Mouse (Mus musculus): ENCODE data around the gene Olfr69.
"Not testable (repeated sequence)": the region's sequence is repeated elsewhere in the genome, so short reads cannot be mapped to it uniquely, and the experiment has no call there.

The Olfr69 gene

DNA sequence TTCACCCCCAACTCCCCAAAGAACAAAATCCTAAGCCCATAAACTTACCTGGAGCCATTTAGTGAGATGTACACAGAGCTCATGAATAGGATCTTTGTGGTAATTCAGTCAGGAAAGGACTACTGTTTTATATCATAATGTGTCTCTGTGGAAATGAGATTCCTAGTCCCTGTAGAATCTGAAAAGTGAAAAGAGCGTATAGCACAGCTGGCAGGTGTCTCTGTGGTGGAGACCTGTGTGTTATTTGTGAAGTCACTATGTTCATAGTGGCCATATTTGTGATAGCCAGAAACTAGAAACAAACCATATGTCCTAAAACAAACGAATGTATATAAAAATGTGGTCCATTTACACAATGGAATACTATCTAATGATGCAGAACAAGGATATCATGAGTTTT lies at the start of gene Olfr69:
Olfr69 (minus strand) TSS at position 101 of the 400 bp plus-strand sequence.
- no peak for DNase-seq (ENCODE audit: low read depth, low spot score)

GRCm38 (mm10) chr7:103815085-103815484 lies 43.7 kb upstream of the Olfr69 start:
- DNase-seq (ENCODE audit: low read depth, low spot score) = not testable (repeated sequence)

- no peak for DNase-seq (ENCODE audit: low read depth, low spot score)
These were observed 42.4 kb upstream of the Olfr69 start, which contains the start of gene Hbb-bt for GRCm38 (mm10) chr7:103813766-103814165. TSS of gene Hbb-bt (minus strand) at chr7:103813996.

GRCm38 (mm10) chr7:103813152-103813551 lies 41.8 kb upstream of the Olfr69 start:
- not testable (repeated sequence) for DNase-seq (ENCODE audit: low read depth, low spot score)

- no peak for DNase-seq (ENCODE audit: low read depth, low spot score)
These were observed 40.8 kb upstream of the Olfr69 start for GRCm38 (mm10) chr7:103812174-103812573.

DNA sequence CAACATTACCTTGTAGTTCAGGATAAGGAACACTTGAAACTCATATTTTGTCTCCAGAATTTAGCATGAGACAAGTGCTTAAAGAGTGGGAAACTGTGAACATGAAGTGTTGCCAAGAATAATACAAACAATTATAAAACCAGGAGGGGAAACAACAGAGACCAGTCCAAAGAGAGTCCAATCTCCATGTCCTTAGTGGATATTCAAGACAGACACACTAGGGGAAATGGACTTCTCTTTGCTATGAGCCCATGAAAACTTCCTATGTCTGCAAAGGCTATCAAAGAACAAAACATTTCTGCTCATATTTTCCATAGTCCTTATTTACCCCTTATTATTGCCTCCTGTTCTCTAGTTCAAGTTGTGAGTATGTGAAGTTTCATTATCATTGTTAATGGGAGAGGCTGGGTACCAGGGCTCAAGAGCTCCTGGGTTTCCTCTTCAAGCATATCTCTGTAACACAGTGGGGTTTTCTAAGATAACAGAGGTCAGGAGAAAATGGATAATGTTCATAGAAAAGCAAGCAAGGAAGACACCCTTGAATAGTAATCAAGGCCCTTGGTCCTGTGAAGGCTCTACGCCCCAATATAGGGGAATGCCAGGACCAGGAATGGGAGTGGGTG lies 39.9 kb upstream of the Olfr69 start:
- no peak for DNase-seq (ENCODE audit: low read depth, low spot score)

- no peak for DNase-seq (ENCODE audit: low read depth, low spot score)
These were observed 39.4 kb upstream of the Olfr69 start for GRCm38 (mm10) chr7:103810746-103811145.

GRCm38 (mm10) chr7:103810296-103810695 lies 38.9 kb upstream of the Olfr69 start:
- no peak for DNase-seq (ENCODE audit: low read depth, low spot score)

DNA sequence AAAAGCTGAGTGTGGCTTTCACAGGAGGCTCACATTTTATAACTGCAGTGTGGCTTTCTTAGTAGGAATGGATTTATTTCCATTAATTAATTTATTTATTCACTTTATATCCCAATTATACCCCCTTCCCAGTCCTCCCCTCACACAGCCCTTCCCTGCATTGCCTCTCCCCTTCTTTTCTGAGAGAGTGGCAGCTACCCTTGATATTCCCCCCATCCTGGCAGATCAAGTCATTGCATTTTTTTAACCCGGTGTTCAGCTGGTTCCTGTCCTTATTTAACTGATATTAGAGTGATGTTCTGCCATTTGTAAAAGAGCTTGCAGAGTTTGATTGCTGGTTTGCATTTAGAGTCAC lies 38.4 kb upstream of the Olfr69 start:
- DNase-seq (ENCODE audit: low read depth, low spot score) = no peak

DNA sequence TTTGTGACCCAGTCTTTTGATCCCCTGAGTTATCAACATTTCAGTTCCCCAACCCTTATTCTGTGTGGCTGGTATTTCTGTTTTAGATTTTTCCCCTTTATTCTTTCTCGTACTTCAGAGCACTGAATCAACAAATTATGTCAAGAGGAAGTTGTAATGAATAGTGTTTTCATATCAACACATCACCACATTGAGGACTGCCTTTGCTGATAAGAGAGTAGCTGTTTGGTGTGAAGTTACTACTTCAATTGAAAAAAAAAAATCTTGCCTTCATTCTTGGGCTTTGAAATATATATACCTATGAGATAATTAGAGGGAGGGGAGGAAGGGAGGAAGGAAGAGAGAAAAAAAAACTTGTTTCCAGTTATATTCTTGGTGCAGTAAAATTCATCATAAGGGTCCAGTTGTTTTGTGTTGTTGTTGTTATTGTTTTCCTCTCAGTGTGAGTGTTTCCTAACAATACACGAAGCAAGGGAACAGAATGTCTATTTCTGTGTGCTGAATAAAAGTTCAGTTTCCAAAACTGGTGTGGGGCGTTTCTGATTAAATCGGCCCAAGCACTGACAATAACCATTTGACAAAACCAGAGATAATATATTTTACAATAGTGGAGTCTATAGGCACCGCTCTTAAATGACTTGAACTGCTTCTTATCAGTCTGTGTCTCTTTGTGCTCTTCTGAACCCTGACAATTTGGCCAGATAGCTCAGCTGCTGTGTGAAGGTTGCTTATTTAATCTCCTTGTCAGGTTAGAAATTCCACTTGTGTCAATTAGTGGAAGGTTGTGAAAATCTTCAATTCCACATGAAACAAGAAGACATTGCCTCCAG lies 37.8 kb upstream of the Olfr69 start:
- no peak for DNase-seq (ENCODE audit: low read depth, low spot score)

GRCm38 (mm10) chr7:103808120-103808519 lies 36.7 kb upstream of the Olfr69 start:
- DNase-seq (ENCODE audit: low read depth, low spot score) = not testable (repeated sequence)

DNA sequence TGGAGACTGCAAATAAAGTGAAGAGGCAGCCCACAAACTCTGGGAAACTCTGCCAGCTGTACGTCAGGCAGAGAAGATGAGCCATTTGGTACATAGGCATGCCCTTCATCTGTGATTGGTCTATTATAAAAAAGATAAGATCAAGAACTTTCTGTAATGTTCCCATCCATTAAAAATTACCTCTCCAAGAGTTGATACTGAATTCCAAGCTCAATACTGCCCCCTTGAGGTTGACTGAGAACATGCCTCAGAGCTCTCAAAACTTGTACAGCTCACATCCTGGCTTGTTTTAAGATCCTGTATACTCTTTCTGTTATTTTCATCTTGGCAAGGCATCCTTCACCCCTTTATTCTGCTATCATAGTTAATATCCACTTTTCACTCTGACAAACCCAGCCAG lies 35.5 kb upstream of the Olfr69 start:
- DNase-seq (ENCODE audit: low read depth, low spot score) = peak; percentile 11

DNA sequence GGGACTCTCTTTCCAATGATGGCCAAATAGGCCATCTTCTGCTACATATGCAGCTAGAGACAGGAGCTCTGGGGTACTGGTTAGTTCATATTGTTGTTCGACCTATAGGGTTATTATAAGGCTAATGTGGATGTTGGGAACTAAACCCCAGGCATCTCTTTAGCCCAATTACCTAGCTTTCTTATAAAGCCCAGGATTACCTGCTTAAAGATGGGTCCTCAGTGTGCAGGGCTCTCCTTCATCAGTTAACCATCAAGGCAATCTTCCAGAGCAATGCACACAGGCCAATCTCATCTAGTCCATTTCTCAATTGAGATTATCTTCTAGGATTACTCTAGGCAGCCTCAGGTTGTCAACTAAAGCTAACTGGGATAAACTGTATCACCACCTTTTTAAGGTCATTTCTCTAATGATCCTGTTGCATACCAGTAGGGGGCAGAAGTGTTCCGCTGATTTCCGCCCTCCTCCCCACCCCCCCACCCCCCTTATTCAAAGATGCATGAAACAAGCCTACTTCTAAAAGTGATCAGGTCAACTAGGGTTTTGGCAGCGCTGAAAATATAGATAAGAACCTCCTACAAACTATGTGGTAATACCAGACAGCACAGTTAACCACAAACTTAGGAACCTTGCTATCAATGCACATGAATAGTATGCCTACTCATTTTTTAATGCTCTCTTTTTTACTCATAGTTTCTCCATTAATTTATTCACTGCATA lies 21.4 kb upstream of the Olfr69 start:
- DNase-seq (ENCODE audit: low read depth, low spot score) = no peak

GRCm38 (mm10) chr7:103791721-103792120 lies 20.3 kb upstream of the Olfr69 start, which contains the start of gene Olfr67:
TSS of gene Olfr67 (minus strand) at chr7:103791821.
- DNase-seq (ENCODE audit: low read depth, low spot score) = no peak

GRCm38 (mm10) chr7:103779598-103779997 lies 8.2 kb upstream of the Olfr69 start, which contains the start of gene Olfr68:
TSS of gene Olfr68 (minus strand) at chr7:103779698.
- no peak for DNase-seq (ENCODE audit: low read depth, low spot score)

- DNase-seq (ENCODE audit: low read depth, low spot score) = not testable (repeated sequence)
These were observed 6.3 kb upstream of the Olfr69 start for GRCm38 (mm10) chr7:103777652-103778051.

- DNase-seq (ENCODE audit: low read depth, low spot score) = not testable (repeated sequence)
These were observed 3.7 kb downstream of the Olfr69 start for GRCm38 (mm10) chr7:103767687-103768086.

- DNase-seq (ENCODE audit: low read depth, low spot score) = not testable (repeated sequence)
These were observed 9.2 kb downstream of the Olfr69 start for GRCm38 (mm10) chr7:103762212-103762611.

GRCm38 (mm10) chr7:103757233-103757632 lies 14.2 kb downstream of the Olfr69 start, which contains the start of gene Olfr630:
TSS of gene Olfr630 (minus strand) at chr7:103757333.
- no peak for DNase-seq (ENCODE audit: low read depth, low spot score)

- no peak for DNase-seq (ENCODE audit: low read depth, low spot score)
These were observed 26.6 kb downstream of the Olfr69 start, which contains the start of gene Olfr629 for GRCm38 (mm10) chr7:103744843-103745242. TSS of gene Olfr629 (minus strand) at chr7:103744943.

GRCm38 (mm10) chr7:103730074-103730473 lies 41.3 kb downstream of the Olfr69 start, which contains the start of gene Olfr628:
TSS of gene Olfr628 (plus strand) at chr7:103730374.
- no peak for DNase-seq (ENCODE audit: low read depth, low spot score)

- DNase-seq (ENCODE audit: low read depth, low spot score) = not testable (repeated sequence)
These were observed 55.0 kb downstream of the Olfr69 start for GRCm38 (mm10) chr7:103716398-103716797.

Data from retina, adult 2 months (tissue).